ENCODE assay signal across 10 mouse cellular contexts in genomic region chr9:58160315-58160714, GRCm38 (mm10). TPM values are rescaled to one million over a fixed set of nuclear protein-coding genes. Genes with fewer than 3 reads are reported as not detected.
A peak's percentile ranks its signal among the peaks of the same experiment; 100 is the strongest.
DNase-seq lines count a peak whose midpoint lies in the region; ATAC-seq lines count a peak whose summit lies in the region.
"Had no signal": no experiment of that assay in that cellular context is flagged by ENCODE, and none has a peak within 500 bp of the region (broad histone marks: within the 10 kb centered on the region; RNA-seq: fewer than 3 reads in every experiment).

No protein-coding gene starts in this region.

- no peak overlapping the region for H3K4me3 ChIP-seq in kidney, embryonic 15.5 days (replicated peaks)
- no peak overlapping the region for H3K4me3 ChIP-seq in limb, embryonic 12.5 days (replicated peaks)
- no peak overlapping the region for H3K4me3 ChIP-seq in hindbrain, embryonic 12.5 days

- H3K36me3 ChIP-seq in kidney, embryonic 15.5 days: no peaks in the 10 kb centered on the region
- H3K36me3 ChIP-seq in limb, embryonic 12.5 days: peaks cover 12% of the 10 kb centered on the region; the same call in 1 of the 2 replicates
- H3K36me3 ChIP-seq in hindbrain, embryonic 12.5 days: no peaks in the 10 kb centered on the region

- H3K27me3 ChIP-seq in kidney, embryonic 15.5 days: no peaks in the 10 kb centered on the region
- no peaks in the 10 kb centered on the region for H3K27me3 ChIP-seq in limb, embryonic 12.5 days
- 0 out of 2 replicates have a peak, but pooled peaks cover 3% of the 10 kb centered on the region for H3K27me3 ChIP-seq in hindbrain, embryonic 12.5 days

- H3K4me2 ChIP-seq in kidney, embryonic 15.5 days: no peak overlapping the region
- no peak overlapping the region for H3K4me2 ChIP-seq in limb, embryonic 12.5 days
- no peak overlapping the region for H3K4me2 ChIP-seq in hindbrain, embryonic 12.5 days (replicated peaks)
- H3K4me2 ChIP-seq: liver, embryonic 11.5 days had no signal

- H3K27ac ChIP-seq in kidney, embryonic 15.5 days: peak overlapping the region; percentile 95
- H3K27ac ChIP-seq in limb, embryonic 12.5 days: peak overlapping the region; percentile 99
- H3K27ac ChIP-seq in hindbrain, embryonic 12.5 days: no peak overlapping the region

- no peak for ATAC-seq in kidney, embryonic 15.5 days (replicated peaks; ENCODE audit: low FRiP score)
- no peak for ATAC-seq in limb, embryonic 12.5 days (ENCODE audit: insufficient number of reproducible peaks, insufficient read depth, low FRiP score, low TSS enrichment, low read depth)
- no peak for ATAC-seq in hindbrain, embryonic 12.5 days (ENCODE audit: low FRiP score)
- ATAC-seq: hindbrain, embryonic 16.5 days had no signal

- H3K4me1 ChIP-seq in kidney, embryonic 15.5 days: peaks cover 57% of the 10 kb centered on the region
- H3K4me1 ChIP-seq in limb, embryonic 12.5 days (replicated peaks): peaks cover 66% of the 10 kb centered on the region
- peaks cover 21% of the 10 kb centered on the region for H3K4me1 ChIP-seq in hindbrain, embryonic 12.5 days

- WGBS in kidney, embryonic 15.5 days: 81% methylated on average over 5 of the region's 5 CpGs
- WGBS in limb, embryonic 12.5 days: 89% methylated on average over 5 of the region's 5 CpGs
- WGBS in hindbrain, embryonic 12.5 days: 83% methylated on average over 5 of the region's 5 CpGs

- H3K9ac ChIP-seq in kidney, embryonic 15.5 days: no peak overlapping the region
- H3K9ac ChIP-seq in limb, embryonic 12.5 days (replicated peaks): no peak overlapping the region
- H3K9ac ChIP-seq in hindbrain, embryonic 12.5 days: no peak overlapping the region

- no peaks in the 10 kb centered on the region for H3K9me3 ChIP-seq in kidney, embryonic 15.5 days (replicated peaks)
- no peaks in the 10 kb centered on the region for H3K9me3 ChIP-seq in limb, embryonic 12.5 days
- no peaks in the 10 kb centered on the region for H3K9me3 ChIP-seq in hindbrain, embryonic 12.5 days (replicated peaks)

- DNase-seq in kidney, adult 8-10 months: no peak
- DNase-seq in B cell, adult 2 months: peak; percentile 38 to 44
- DNase-seq in c-Kit-positive CD71-negative TER-119-negative erythroid progenitor cells, embryonic 14.5 days (ENCODE audit: low read depth): peak; percentile 7
- DNase-seq in right cerebral cortex, postnatal 25 days: no peak
- DNase-seq: retina, postnatal 1 day had no signal

RNA-seq across cellular contexts. Expression of gene Ccdc33, which starts 41.7 kb away (rescaled TPM):
- 0.29 and 0.44 TPM in 2 replicates for polyA plus RNA-seq in kidney, embryonic 15.5 days (2015; fragmentation: Nextera tagmentation; extraction: Ambion mirVana)
- 0.19 and 0.42 TPM in 2 replicates for polyA plus RNA-seq in limb, embryonic 12.5 days (2016; fragmentation: Nextera tagmentation; extraction: Ambion mirVana)
- 1.0 and 1.5 TPM in 2 replicates for polyA plus RNA-seq in hindbrain, embryonic 12.5 days (2016; fragmentation: Nextera tagmentation; extraction: Ambion mirVana)
- polyA plus RNA-seq: liver, embryonic 11.5 days had no signal

RNA-seq across cellular contexts. Expression of gene Islr, which starts 43.8 kb away (rescaled TPM):
- polyA plus RNA-seq in kidney, embryonic 15.5 days (2015; fragmentation: Nextera tagmentation; extraction: Ambion mirVana): 78.7 and 94.7 TPM in 2 replicates
- 109 and 120 TPM in 2 replicates for polyA plus RNA-seq in limb, embryonic 12.5 days (2016; fragmentation: Nextera tagmentation; extraction: Ambion mirVana)
- 47.8 and 59.3 TPM in 2 replicates for polyA plus RNA-seq in hindbrain, embryonic 12.5 days (2016; fragmentation: Nextera tagmentation; extraction: Ambion mirVana)

RNA-seq across cellular contexts. Expression of gene Islr2, which starts 43.8 kb away (rescaled TPM):
- polyA plus RNA-seq in kidney, embryonic 15.5 days (2015; fragmentation: Nextera tagmentation; extraction: Ambion mirVana): 0.39 and 0.51 TPM in 2 replicates
- polyA plus RNA-seq in limb, embryonic 12.5 days (2016; fragmentation: Nextera tagmentation; extraction: Ambion mirVana): 1.4 and 1.8 TPM in 2 replicates
- 9.2 and 10.4 TPM in 2 replicates for polyA plus RNA-seq in hindbrain, embryonic 12.5 days (2016; fragmentation: Nextera tagmentation; extraction: Ambion mirVana)

Comparison
In these comparisons a context has a peak if more than half of its experiments do, and no peak if none do; other contexts are left out.
1. DNase-seq: peak in B cell, adult 2 months (2 of 2) and c-Kit-positive CD71-negative TER-119-negative erythroid progenitor cells, embryonic 14.5 days (single experiment); none in kidney, adult 8-10 months (0 of 2) and right cerebral cortex, postnatal 25 days (single experiment).